Mouse (Mus musculus) G1E (cell line): Measurements from ENCODE around the gene Acbd7.

Experiments
- CTCF ChIP-seq: IDR thresholded peaks from 2 replicates; pipeline ENCODE4 v1.5.1; 2012; ENCODE audit warnings: low read depth, low read length, inconsistent platforms, mixed read lengths
- GATA1 ChIP-seq: IDR thresholded peaks from 2 replicates; pipeline ENCODE4 v1.6.1; 2012; ENCODE audit warnings: borderline replicate concordance, low read length, inconsistent platforms, mixed read lengths
- TAL1 ChIP-seq: conservative IDR thresholded peaks from 2 replicates; pipeline ENCODE4 v1.6.1; 2012; ENCODE audit warnings: low read depth, low read length, inconsistent platforms, mixed read lengths

GRCm38 (mm10) chr2:3324381-3325130 is 11.4 kb upstream of the Acbd7 start:
- TF ChIP-seq CTCF, result no peak
- no peak for TF ChIP-seq TAL1
- TF ChIP-seq GATA1, result no peak
